Mouse (Mus musculus): ENCODE data around the gene Clnk.

Clnk gene

DNA sequence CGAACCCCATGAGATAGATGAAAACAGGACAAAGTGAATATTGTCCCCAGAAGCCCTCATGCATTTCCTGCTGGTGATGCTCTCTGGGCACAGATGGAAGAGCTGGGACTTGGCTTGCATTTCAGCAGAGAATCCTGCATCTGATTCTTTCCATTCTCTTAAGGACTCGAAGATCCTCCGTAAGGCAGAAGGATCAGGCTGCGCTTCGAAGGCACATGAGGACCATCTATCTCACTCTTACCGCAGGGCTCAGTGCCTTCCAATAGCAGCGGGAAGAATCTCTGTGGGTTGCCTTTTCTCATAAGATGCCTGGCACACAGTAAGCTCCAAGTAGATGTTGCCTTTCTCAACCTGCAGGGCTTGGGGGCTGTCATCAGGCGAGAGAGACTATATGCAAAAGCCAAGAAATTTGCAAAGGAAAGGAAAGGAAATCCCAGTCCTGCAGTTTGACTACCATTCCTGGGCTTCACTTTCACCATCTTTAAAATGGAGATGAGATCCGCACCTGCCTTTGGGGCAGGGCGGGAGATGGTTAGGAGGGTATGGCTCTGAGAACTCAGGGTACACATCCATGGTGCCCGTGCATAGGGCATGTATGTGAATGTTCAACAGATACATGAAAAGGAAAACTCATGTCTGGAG is 167.6 kb downstream of the Clnk start:
- no peak for DNase-seq

DNA sequence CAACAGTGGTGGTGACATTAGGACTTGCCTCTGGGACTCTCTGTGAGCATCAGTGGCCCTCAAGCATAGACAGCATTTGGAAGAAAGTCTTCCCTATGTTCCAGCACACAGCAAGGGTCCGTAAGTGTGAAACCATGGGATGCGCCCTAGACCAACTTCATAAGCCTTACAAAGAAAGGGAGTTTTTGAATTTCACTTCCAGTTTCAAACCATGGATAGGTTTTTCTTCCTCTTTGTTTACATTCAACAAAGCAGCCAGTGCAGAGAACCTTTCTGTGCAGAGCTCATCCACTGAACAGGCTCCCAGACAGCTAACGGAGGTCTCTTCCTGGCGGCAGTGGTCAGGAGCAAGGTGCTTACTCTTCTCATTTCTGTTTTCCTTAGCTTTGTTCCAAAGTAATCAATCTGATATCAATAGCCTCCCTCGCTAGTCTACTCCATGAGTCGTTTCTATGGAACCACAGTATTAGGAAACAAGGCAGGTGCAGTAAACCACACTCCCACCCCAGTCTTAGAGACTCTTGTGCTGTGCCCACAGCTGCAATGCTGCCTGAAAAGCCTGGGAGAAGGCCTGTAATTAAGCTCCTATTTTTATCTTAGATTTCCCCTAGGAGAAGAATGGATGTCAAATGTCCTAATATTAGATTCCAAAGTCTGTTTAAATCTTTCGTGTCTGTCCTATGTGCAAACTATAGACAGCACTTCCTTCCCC is 169.1 kb downstream of the Clnk start:
- no peak for DNase-seq

DNA sequence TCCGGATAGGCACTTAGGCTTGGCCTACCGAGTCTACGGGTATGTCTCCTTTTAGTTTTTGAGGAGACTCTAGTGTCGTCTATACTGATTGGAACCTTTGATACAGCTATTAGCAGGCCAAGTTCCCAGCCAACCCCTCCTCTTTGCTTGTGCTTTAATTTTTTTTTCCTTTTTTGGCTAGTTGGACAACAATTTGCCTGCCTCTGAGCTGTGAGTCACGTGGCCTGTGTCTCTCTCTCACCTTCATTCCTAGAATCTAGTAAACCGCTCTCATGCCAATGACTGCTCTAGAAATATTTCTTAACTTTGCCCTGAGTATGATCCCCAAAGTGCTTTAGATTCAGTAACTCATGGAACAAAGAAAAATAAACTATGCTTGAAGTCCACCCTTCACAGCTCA is 173.7 kb downstream of the Clnk start:
- peak; percentile 23 to 40 for DNase-seq

DNA sequence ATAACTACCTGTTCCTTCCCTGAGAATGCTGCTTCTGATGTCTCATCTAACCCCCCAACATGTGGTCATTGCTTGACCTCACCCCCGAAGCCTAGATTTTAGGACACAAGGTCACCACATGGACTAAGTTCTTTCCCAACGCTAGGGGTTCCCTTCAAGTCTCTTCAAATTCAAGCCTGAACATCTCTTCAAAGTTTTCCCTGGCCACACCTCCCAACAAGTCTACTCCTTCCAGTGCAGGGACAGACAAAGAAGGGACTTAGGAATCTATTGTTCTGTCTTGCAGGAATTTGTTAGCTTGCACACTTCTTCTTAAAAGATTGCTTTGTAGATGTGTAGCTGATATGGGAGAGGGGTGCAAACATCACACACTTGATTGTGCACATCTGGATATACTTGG is 174.5 kb downstream of the Clnk start:
- no peak for DNase-seq

DNA sequence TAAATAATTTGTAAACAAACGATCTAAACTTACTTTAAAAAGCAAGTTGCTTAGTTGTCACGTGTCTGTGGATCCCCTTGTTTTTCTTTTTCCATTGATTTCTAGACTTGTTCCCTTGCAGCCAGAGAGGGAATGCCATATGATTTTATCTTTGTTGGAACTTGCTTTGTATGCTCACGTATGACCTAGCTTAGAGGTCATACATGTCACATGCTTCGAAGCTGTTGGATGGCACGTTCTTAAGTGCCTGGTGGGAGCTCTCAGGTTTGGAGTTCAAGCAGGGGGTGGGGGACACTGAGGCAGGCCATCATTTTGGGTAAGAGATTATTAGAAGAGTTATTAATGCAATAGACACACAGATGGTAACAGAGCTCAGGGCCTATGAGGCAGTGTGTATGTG is 178.1 kb downstream of the Clnk start:
- DNase-seq: no peak

DNA sequence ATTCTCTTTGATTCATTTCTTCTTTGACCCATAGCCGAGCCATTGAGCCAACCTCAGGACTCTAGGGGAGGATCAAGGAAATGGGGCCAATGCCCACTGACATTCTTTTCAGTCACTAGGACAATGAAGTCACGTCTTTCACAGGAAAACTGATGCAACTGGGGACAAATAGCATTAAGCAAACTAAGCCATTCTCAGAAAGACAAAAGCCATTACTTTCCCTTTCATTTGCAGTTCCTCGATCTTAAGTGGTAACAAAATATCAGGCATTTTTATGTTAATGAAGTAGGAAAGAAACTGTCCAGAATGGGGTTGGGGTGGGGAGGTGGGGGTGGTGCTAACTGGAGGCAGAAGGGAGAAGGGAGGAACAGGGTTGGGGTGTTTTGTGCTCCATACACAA is 178.6 kb downstream of the Clnk start:
- no peak for DNase-seq

DNA sequence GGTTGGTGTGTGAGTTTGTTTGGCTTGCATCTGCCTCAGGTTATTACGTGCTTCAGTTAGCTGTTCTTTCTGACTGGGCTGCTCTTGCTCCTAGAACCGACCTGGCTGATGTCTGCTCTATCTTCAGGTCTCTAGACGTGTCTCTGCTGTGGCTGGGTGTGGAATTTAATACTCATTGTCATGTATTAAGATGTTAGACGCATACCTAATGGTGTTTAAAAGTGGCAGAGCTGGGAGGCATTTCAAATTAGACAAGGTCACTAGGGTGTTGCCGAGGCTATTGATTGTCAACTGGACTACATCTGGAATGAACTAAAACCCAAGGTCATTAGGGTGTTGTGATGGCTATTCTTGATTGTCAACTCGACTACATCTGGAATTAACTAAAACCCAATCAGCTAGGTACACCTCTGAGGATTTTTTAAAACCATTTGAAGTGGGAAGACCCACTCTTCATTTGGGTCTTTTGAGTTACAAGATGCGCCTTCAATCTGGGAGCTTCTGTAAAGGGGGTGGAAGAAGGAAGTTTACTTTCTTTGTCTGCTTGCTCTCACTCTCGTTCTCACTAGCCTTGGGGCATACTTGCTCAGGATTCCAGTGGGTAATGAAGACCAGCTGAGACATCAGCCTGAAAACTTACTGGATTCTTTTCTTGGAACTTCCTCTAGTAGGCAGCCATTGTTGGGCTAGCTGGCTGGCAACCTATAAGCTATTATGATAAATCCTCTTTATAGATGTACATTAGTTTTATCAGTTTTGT is 179.8 kb downstream of the Clnk start:
- no peak for DNase-seq

DNA sequence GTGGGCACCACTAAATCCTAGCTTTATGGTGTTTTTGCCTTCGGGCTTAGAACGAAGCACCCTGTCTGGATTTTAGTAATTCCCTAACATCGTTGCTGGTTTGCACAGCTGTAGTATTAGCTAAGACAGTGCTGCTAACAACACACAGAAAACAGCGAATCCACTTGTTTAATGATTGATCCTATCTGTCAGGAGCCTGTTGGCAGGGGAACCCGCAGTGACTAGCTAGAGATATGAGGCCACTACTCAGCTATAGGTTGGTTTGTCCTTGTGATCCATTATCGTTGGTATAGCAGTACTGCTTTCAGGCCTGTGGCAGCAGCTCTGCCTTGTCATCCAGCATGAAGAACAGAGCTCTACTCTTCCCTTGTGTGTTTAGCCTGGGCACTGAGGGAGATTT is 183.8 kb downstream of the Clnk start:
- DNase-seq: no peak

DNA sequence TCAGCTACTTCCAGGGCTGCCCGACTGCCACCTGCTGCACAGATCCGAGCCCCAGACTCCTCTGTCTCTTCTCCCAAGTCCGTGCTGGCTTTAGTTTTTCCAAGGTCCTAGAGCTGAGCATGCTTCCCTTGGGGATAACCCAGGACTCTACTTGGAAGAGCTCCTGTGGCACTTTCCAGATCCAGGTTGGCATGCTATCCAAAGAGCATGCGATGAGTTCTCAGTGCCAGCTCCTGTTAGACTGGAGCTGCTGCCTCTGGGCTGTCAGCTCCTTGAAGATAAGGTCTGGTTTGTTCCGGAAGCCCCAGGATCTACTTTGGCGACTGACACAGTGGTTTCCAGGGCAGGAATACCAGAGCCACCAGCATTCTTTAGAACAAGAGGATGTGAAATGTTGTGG is 187.4 kb downstream of the Clnk start:
- DNase-seq: no peak

DNA sequence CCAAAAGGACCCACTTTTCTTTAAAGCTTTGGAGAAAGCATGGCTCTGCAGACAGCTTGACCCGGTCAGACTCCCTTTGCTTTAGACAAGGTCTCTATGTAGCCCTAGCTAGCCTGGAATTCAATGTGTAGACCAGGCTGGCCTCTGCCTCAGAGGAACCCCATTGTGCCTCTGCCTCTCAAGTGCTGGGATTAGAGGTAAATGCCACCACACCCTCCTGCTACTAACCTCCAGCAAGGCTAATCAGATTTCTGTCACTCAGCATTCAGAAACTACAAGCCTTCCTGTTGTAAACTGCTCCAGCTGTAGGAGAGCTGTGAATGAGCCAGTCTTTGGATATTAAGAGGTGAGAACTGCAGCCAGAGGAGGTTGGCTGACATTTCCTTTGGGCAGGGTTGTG is 188.9 kb downstream of the Clnk start:
- DNase-seq: no peak

DNA sequence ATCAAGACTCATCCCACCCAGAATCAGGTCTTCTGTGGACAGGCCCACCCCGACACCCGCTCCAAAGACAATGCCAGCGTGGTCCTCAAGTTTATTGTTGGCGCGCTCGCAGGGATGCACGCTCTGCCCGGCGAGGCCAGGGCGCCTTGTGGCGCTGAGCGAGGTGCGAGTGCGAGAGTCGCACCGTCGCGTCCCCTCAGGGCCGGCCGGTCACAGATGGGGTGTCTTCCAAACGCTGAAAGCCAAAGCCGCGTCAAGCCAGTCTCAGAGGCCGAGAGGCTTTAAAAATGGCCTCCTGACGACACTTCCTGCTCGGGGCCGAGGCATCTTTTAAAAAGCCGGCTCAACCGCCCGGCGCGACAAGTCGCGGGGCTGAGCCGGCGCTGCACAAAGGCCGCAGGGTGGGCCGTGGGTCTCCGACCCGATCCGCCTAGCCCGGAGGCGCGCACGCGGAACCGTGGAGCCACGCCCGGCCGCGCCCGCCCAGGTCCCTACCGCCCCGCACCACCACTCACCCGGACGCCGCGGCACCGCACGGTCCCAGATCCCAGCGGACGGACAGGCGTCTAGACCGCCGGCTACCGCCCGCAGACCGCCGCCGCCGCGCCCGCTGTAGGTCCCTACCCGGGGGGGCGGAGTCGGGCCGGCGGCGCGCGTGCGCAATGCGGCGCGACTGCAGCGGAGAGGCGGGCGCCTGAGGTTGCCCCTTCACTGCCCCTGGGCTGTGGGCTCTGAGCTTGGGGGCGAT is 192.3 kb downstream of the Clnk start, which contains the start of gene Zfp518b:
Gene Zfp518b, minus strand, starts transcription at position 663 of the 748 bp plus-strand sequence.
- peak; percentile 71 to 91 for DNase-seq

DNA sequence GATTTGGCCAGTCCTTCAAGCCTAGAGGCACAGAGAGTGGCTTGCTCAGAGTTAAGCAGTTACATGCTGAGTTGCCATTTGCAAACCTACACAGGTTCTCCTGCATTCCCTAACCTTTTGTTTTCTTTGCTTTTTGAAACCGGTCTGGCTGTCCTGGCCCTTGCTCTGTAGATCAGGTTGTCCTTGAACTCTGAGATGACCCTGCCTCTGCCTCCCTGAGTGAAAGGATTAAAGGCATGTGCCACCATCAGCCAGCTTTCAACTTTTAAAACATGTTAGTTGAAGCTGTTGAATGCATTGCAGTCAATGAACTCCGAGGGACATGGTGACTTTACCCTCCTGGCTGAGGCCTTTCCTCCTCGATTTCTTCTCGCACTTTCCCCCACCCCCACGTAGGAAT is 217.8 kb downstream of the Clnk start:
- no peak for DNase-seq
